Mouse (Mus musculus) erythroblast, embryonic 14.5 days (primary cell): ENCODE results near the gene Gstt2. TPM values are rescaled to one million over a fixed set of nuclear protein-coding genes. Genes with fewer than 3 reads are reported as not detected.

ENCODE experiments used
- H3K27me3 ChIP-seq: 2 replicates; pipeline ENCODE4 v1.6.1; 2012; ENCODE audit warnings: inconsistent platforms; ENCODE audit not compliant: control insufficient read depth
- H3K36me3 ChIP-seq: 2 replicates; pipeline ENCODE4 v1.6.1; 2012; ENCODE audit warnings: mild to moderate bottlenecking, inconsistent platforms; ENCODE audit not compliant: control insufficient read depth
- H3K4me1 ChIP-seq: 2 replicates; pipeline ENCODE4 v1.6.1; 2012; ENCODE audit warnings: inconsistent platforms; ENCODE audit not compliant: control insufficient read depth
- H3K4me3 ChIP-seq: replicated peaks from 2 replicates; pipeline ENCODE3; 2012; ENCODE audit warnings: moderate library complexity, mild to moderate bottlenecking, inconsistent platforms
- H3K9me3 ChIP-seq: 2 replicates; pipeline ENCODE4 v1.6.1; 2012; ENCODE audit warnings: low read length, inconsistent platforms, mixed read lengths; ENCODE audit not compliant: control insufficient read depth
- GATA1 ChIP-seq: IDR thresholded peaks from 2 replicates; pipeline ENCODE4 v1.6.1; 2012; ENCODE audit warnings: low read length, inconsistent platforms, mixed read lengths
- TAL1 ChIP-seq: IDR thresholded peaks from 3 replicates; pipeline ENCODE4 v1.6.1; 2012; ENCODE audit warnings: low read length, inconsistent platforms, mixed read lengths
- polyA plus RNA-seq: library from polyadenylated mRNA; stranded (reverse); fragments of >175 nt; gene quantifications from 2 replicates; pipeline ENCODE4 v1.2.3, GENCODE M21; 2012

The Gstt2 gene
- polyA plus RNA-seq, 1 experiment, result 0.64 TPM

DNA sequence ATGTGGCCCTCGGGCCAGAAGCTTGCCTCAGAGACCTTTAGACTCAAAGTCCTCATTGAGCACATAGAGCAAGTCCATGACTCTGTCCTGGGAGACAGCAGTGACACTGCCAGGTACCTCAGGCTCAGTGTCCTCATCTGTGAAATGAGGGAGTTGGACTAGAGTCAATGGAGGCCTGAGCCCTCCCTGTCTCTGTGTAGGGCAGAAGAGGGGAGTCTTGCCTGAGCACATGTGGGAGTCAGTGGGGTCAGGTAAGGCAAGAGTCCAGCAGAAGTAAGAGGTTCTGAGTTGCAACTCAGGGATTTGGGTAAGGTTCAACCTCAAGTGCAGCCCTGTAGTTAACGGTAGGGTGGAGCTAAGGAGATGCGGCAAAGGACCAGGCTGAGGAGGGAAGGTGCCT, 19.8 kb upstream of the Gstt2 start:
- Histone ChIP-seq H3K4me1 (peaks cover 40% of the 10 kb centered on the region), H3K9me3 (peaks cover 4% of the 10 kb centered on the region; the same call in 1 of the 2 replicates), H3K36me3 (peaks cover 12% of the 10 kb centered on the region), H3K4me3 (no peak overlapping the region), H3K27me3 (peaks cover under 1% of the 10 kb centered on the region)
- no peak for TF ChIP-seq GATA1
- TF ChIP-seq TAL1, result no peak

DNA sequence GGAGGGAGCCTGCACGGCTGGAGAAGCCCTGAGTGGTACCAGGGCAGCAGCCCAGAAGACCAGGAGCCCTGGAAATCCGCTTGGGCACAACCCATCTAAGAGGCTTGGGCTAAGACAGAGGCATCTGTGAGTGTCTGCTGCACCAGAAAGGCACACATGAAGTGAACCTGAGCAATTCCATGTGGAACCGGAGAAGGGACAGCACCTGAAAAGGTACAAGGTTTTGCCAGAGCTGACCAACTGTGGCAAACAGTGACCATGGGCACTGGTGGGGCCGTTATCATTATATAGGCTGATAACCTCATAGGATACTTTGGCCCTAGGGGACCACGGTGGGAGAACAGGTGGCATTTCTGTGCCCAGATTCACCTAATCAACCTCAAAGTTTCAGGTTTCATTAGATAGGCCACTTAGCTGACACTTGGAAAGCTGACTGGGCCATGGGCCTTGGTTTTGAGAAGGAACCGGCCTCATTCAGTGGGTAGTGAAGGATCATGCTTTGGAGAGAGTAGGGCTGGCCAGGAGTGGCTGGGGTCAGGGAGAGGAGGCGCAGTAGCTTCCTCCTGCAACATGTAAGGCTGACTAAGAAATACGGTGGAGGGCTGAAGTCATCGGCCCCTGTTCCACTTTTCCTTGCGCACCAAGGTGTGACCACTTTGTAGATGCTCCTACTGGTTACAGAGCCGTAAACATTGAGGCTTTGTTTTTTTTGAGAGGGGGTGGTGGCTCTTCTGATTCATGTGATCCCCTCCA, 19.1 kb upstream of the Gstt2 start:
- Histone ChIP-seq H3K27me3 (peaks cover 7% of the 10 kb centered on the region), H3K9me3 (no peaks in the 10 kb centered on the region), H3K4me3 (no peak overlapping the region), H3K36me3 (peaks cover 12% of the 10 kb centered on the region), H3K4me1 (peaks cover 42% of the 10 kb centered on the region)
- no peak for TF ChIP-seq TAL1
- TF ChIP-seq GATA1, result no peak

GRCm38 (mm10) chr10:75855416-75855981, 18.3 kb upstream of the Gstt2 start:
- Histone ChIP-seq H3K27me3 (peaks cover 16% of the 10 kb centered on the region), H3K9me3 (no peaks in the 10 kb centered on the region), H3K36me3 (peaks cover 12% of the 10 kb centered on the region), H3K4me3 (no peak overlapping the region), H3K4me1 (peaks cover 38% of the 10 kb centered on the region)
- TF ChIP-seq TAL1 (no peak), GATA1 (no peak)

- no peak for TF ChIP-seq GATA1
- TF ChIP-seq TAL1, result no peak
- H3K4me1 ChIP-seq, result peaks cover 31% of the 10 kb centered on the region
- H3K36me3 ChIP-seq, result peaks cover 10% of the 10 kb centered on the region
- H3K9me3 ChIP-seq, result no peaks in the 10 kb centered on the region
- H3K27me3 ChIP-seq, result peaks cover 21% of the 10 kb centered on the region
- H3K4me3 ChIP-seq, result no peak overlapping the region
Observed at GRCm38 (mm10) chr10:75854791-75855190, 17.6 kb upstream of the Gstt2 start.

- Histone ChIP-seq H3K27me3 (peaks cover 21% of the 10 kb centered on the region), H3K9me3 (no peaks in the 10 kb centered on the region), H3K36me3 (peaks cover 10% of the 10 kb centered on the region), H3K4me1 (peaks cover 24% of the 10 kb centered on the region), H3K4me3 (no peak overlapping the region)
- no peak for TF ChIP-seq GATA1
- TF ChIP-seq TAL1, result no peak
Observed at GRCm38 (mm10) chr10:75854096-75854495, 16.9 kb upstream of the Gstt2 start.

DNA sequence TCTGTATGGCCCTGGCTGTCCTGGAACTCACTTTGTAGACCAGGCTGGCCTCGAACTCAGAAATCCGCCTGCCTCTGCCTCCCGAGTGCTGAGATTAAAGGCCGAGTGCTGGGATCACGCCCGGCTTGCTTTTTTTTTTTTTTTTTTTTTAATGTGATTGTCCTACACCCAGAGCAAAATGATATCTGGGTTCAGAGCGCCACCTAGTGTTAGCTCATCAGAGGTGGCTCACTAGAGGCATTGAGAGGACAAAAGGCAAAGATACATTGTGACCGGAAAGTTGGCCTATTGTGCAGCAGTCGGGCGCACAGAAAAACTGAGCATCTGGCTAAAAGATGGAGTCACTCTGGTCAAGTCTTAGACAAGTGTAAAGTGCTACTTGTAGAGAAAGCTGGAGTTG, 16.2 kb upstream of the Gstt2 start:
- Histone ChIP-seq H3K36me3 (peaks cover 10% of the 10 kb centered on the region), H3K4me3 (no peak overlapping the region), H3K9me3 (no peaks in the 10 kb centered on the region), H3K4me1 (peaks cover 19% of the 10 kb centered on the region), H3K27me3 (peaks cover 21% of the 10 kb centered on the region)
- TF ChIP-seq TAL1 (no peak), GATA1 (no peak)

- TF ChIP-seq GATA1 (no peak), TAL1 (no peak)
- peaks cover 13% of the 10 kb centered on the region for H3K4me1 ChIP-seq
- no peak overlapping the region for H3K4me3 ChIP-seq
- H3K27me3 ChIP-seq, result peaks cover 21% of the 10 kb centered on the region
- H3K9me3 ChIP-seq, result no peaks in the 10 kb centered on the region
- H3K36me3 ChIP-seq, result peaks cover 6% of the 10 kb centered on the region
Observed at GRCm38 (mm10) chr10:75852539-75853125, 15.4 kb upstream of the Gstt2 start.

DNA sequence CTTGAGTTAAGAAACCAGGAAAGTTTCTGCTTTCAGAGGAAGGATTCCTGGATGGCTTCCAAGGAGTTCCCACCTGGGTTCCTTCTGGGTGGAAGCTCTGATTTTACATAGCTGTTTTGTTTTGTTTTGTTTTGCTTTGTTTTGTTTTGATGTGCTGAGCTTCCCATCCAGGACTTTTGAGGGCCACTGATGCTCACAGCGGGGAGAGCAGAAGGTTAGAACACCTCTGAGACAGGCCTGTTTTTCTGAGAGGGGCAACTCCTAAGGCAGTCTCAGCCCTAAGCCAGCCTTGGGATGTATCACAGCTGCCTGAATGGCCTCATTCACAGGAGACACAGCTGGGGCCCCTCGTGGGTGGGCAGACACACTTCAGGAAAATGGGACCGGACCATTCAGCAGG, 14.5 kb upstream of the Gstt2 start:
- Histone ChIP-seq H3K9me3 (no peaks in the 10 kb centered on the region), H3K27me3 (peaks cover 21% of the 10 kb centered on the region), H3K4me1 (peaks cover 16% of the 10 kb centered on the region), H3K4me3 (no peak overlapping the region), H3K36me3 (no peaks in the 10 kb centered on the region)
- TF ChIP-seq TAL1, result no peak
- no peak for TF ChIP-seq GATA1

DNA sequence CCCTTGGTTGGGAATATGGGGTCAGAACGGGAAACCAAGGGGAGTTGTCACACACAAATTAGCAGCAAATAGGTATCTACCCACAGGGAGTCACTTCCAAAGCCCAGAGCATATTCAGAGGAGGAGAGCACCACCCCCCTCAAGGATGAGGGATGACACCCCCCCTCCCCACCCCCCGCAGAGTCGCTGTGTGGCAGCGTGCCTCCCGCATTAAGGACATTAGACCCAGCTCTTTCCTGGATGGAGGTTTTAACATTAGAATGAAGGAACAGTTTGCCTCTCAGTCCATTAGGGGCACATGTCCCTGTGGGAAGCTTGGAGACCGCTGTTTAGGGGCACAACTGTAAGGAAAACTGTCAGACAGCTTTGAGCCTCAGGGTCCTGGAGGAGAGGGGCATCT, 13.9 kb upstream of the Gstt2 start:
- peaks cover 22% of the 10 kb centered on the region for H3K4me1 ChIP-seq
- H3K9me3 ChIP-seq, result no peaks in the 10 kb centered on the region
- H3K36me3 ChIP-seq, result no peaks in the 10 kb centered on the region
- peaks cover 21% of the 10 kb centered on the region for H3K27me3 ChIP-seq
- no peak overlapping the region for H3K4me3 ChIP-seq
- TF ChIP-seq TAL1 (no peak), GATA1 (no peak)
